28 mouse cellular contexts compared by ENCODE assay signal in the genomic region with DNA sequence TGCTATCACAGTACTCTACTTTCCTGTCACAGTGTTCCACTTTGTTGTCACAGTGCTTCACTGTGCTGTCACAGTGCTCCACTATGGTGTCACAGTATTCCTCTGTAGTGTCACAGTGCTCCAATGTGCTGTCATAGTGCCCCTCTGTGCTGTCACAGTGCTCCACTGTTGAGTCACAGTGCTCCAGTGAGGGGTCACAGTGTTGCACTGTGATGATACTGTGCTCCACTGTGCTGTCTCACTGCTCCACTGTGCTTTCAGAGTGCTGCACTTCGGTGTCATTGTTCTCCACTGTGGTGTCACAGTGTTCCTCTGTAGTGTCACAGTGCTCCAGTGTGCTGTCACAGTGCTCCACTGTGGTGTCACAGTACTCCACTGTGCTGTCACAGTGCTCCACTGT.
DNase-seq lines count a peak whose midpoint lies in the region; ATAC-seq and TF ChIP-seq lines count a peak whose summit lies in the region.
"Had no signal": no experiment of that assay in that cellular context is flagged by ENCODE, and none has a peak within 500 bp of the region (broad histone marks: within the 10 kb centered on the region; RNA-seq: fewer than 3 reads in every experiment).

No protein-coding gene starts in this region.

- intact Hi-C loops in left cerebral cortex, postnatal 36 days (cut with DNase I), result no loop called here

- H3K27me3 ChIP-seq in midbrain, embryonic 11.5 days (ENCODE audit: control insufficient read depth, insufficient read depth, low read length), result no peaks in the 10 kb centered on the region
- no peaks in the 10 kb centered on the region for H3K27me3 ChIP-seq in midbrain, postnatal 0 days (ENCODE audit: insufficient read depth, low read length)
- no peaks in the 10 kb centered on the region for H3K27me3 ChIP-seq in limb, embryonic 11.5 days (ENCODE audit: control insufficient read depth, insufficient read depth, low read length)
- H3K27me3 ChIP-seq: CH12.LX; limb, embryonic 13.5 days; midbrain, embryonic 13.5 days; neural tube, embryonic 13.5 days; stomach, embryonic 15.5 days had no signal

- no peaks in the 10 kb centered on the region for H3K36me3 ChIP-seq in midbrain, embryonic 11.5 days (ENCODE audit: control insufficient read depth, insufficient read depth, low read length)
- no peaks in the 10 kb centered on the region for H3K36me3 ChIP-seq in midbrain, postnatal 0 days (ENCODE audit: insufficient read depth, low read length)
- no peaks in the 10 kb centered on the region for H3K36me3 ChIP-seq in limb, embryonic 11.5 days (ENCODE audit: control insufficient read depth, insufficient read depth, low read length)
- H3K36me3 ChIP-seq: G1E; limb, embryonic 13.5 days; midbrain, embryonic 13.5 days; neural tube, embryonic 13.5 days; stomach, embryonic 15.5 days had no signal

- no peak overlapping the region for H3K27ac ChIP-seq in midbrain, embryonic 11.5 days (ENCODE audit: low read depth, low read length)
- H3K27ac ChIP-seq in midbrain, postnatal 0 days (ENCODE audit: low read depth, low read length), result no peak overlapping the region
- no peak overlapping the region for H3K27ac ChIP-seq in limb, embryonic 11.5 days (replicated peaks; ENCODE audit: low read depth, low read length)
- H3K27ac ChIP-seq: limb, embryonic 13.5 days; liver, embryonic 14.5 days; midbrain, embryonic 13.5 days; neural tube, embryonic 13.5 days; stomach, embryonic 15.5 days had no signal

- no peak for TF ChIP-seq CTCF in midbrain, postnatal 0 days (IDR thresholded peaks at IDR 0.05)

- H3K4me1 ChIP-seq in midbrain, embryonic 11.5 days (ENCODE audit: control insufficient read depth, insufficient read depth, low read length), result no peaks in the 10 kb centered on the region
- no peaks in the 10 kb centered on the region for H3K4me1 ChIP-seq in midbrain, postnatal 0 days (ENCODE audit: insufficient read depth, low read length)
- no peaks in the 10 kb centered on the region for H3K4me1 ChIP-seq in limb, embryonic 11.5 days (ENCODE audit: control insufficient read depth, insufficient read depth, low read length)
- H3K4me1 ChIP-seq: limb, embryonic 13.5 days; midbrain, embryonic 13.5 days; neural tube, embryonic 13.5 days; stomach, embryonic 15.5 days had no signal

- 0 out of 2 replicates have a peak, but pooled peaks have one; percentile 28 for ATAC-seq in midbrain, embryonic 11.5 days (ENCODE audit: low FRiP score)
- ATAC-seq in midbrain, postnatal 0 days (ENCODE audit: low FRiP score), result no peak
- no peak for ATAC-seq in limb, embryonic 11.5 days (ENCODE audit: insufficient number of reproducible peaks, low FRiP score, low TSS enrichment, low read depth)
- ATAC-seq: forebrain, postnatal 0 days; hindbrain, embryonic 16.5 days; intestine, embryonic 16.5 days; midbrain, embryonic 13.5 days had no signal

- no peak overlapping the region for H3K4me3 ChIP-seq in midbrain, embryonic 11.5 days (ENCODE audit: low read depth, low read length)
- no peak overlapping the region for H3K4me3 ChIP-seq in midbrain, postnatal 0 days (ENCODE audit: low read depth, low read length)
- H3K4me3 ChIP-seq in limb, embryonic 11.5 days (ENCODE audit: low read depth, low read length), result no peak overlapping the region
- H3K4me3 ChIP-seq: erythroblast, embryonic 14.5 days; limb, embryonic 13.5 days; midbrain, embryonic 13.5 days; neural tube, embryonic 13.5 days; stomach, embryonic 15.5 days had no signal

- H3K9me3 ChIP-seq in midbrain, embryonic 11.5 days (ENCODE audit: control insufficient read depth, low read length), result no peaks in the 10 kb centered on the region
- H3K9me3 ChIP-seq in midbrain, postnatal 0 days (ENCODE audit: low read length), result no peaks in the 10 kb centered on the region
- no peaks in the 10 kb centered on the region for H3K9me3 ChIP-seq in limb, embryonic 11.5 days (ENCODE audit: control insufficient read depth, low read length)
- H3K9me3 ChIP-seq: limb, embryonic 13.5 days; midbrain, embryonic 13.5 days; neural tube, embryonic 13.5 days; stomach, embryonic 15.5 days had no signal

- peak; percentile 68 for DNase-seq in heart, adult 11 months
- DNase-seq in heart, adult 9 months (ENCODE audit: low spot score in 2 of 2), result no peak
- peak; percentile 0 for DNase-seq in kidney, adult 18-20 months
- no peak for DNase-seq in kidney, postnatal 14 days
- no peak for DNase-seq in midbrain, embryonic 11.5 days (ENCODE audit: low spot score, missing footprints)
- no peak for DNase-seq in midbrain, postnatal 0 days (ENCODE audit: low spot score)
- DNase-seq in limb, embryonic 11.5 days (ENCODE audit: low spot score), result peak; percentile 19
- no peak for DNase-seq in left cerebral cortex, postnatal 36 days (ENCODE audit: low spot score in 2 of 2)
- DNase-seq: adrenal gland, adult 8-10 months; cerebellum, adult 2 months; cerebellum, postnatal 14 days; forebrain, postnatal 0 days; kidney, adult 9 months; kidney, postnatal 10 days; layer of hippocampus, adult 9-11 months; lung, embryonic 14.5 days; lung, postnatal 14 days; right cerebral cortex, postnatal 14 days had no signal

- WGBS in midbrain, embryonic 11.5 days, result 80% methylated on average over 1 of the region's 1 CpGs
- 86% methylated on average over 1 of the region's 1 CpGs for WGBS in midbrain, postnatal 0 days
- 64% methylated on average over 1 of the region's 1 CpGs for WGBS in limb, embryonic 11.5 days

- no peak overlapping the region for H3K4me2 ChIP-seq in midbrain, embryonic 11.5 days
- no peak overlapping the region for H3K4me2 ChIP-seq in midbrain, postnatal 0 days (ENCODE audit: low read depth, low read length, poor library complexity, severe bottlenecking)
- no peak overlapping the region for H3K4me2 ChIP-seq in limb, embryonic 11.5 days (ENCODE audit: low read depth, severe bottlenecking)
- H3K4me2 ChIP-seq: limb, embryonic 13.5 days; lung, embryonic 14.5 days; midbrain, embryonic 13.5 days; neural tube, embryonic 13.5 days; stomach, embryonic 15.5 days had no signal

- H3K9ac ChIP-seq in midbrain, embryonic 11.5 days (ENCODE audit: low read length), result no peak overlapping the region
- no peak overlapping the region for H3K9ac ChIP-seq in midbrain, postnatal 0 days (replicated peaks; ENCODE audit: low read length, poor library complexity, severe bottlenecking)
- no peak overlapping the region for H3K9ac ChIP-seq in limb, embryonic 11.5 days (ENCODE audit: low read length)
- H3K9ac ChIP-seq: forebrain, postnatal 0 days; limb, embryonic 13.5 days; liver, embryonic 14.5 days; lung, embryonic 14.5 days; midbrain, embryonic 13.5 days; neural tube, embryonic 13.5 days; stomach, embryonic 15.5 days had no signal

Comparison
In these comparisons a context has a peak if more than half of its experiments do, and no peak if none do; other contexts are left out.
1. DNase-seq: peak in heart, adult 11 months (single experiment), kidney, adult 18-20 months (single experiment) and limb, embryonic 11.5 days (single experiment); none in heart, adult 9 months (0 of 2), kidney, postnatal 14 days (single experiment), midbrain, embryonic 11.5 days (single experiment), midbrain, postnatal 0 days (single experiment) and left cerebral cortex, postnatal 36 days (0 of 2).